Mouse (Mus musculus): Measurements from ENCODE around the gene Cct5.
"Not testable (repeated sequence)": the region's sequence is repeated elsewhere in the genome, so short reads cannot be mapped to it uniquely, and the experiment has no call there.

The Cct5 gene

GRCm38 (mm10) chr15:31599834-31600233, 1.8 kb downstream of the Cct5 start:
- no peak for DNase-seq

GRCm38 (mm10) chr15:31595651-31596050, 6.0 kb downstream of the Cct5 start:
- DNase-seq: peak; percentile 45

GRCm38 (mm10) chr15:31594260-31594659, 7.3 kb downstream of the Cct5 start:
- no peak for DNase-seq

GRCm38 (mm10) chr15:31592531-31592930, 9.1 kb downstream of the Cct5 start:
- no peak for DNase-seq

GRCm38 (mm10) chr15:31590176-31590575, 11.4 kb downstream of the Cct5 start:
- DNase-seq: no peak

GRCm38 (mm10) chr15:31588989-31589640, 12.5 kb downstream of the Cct5 start:
- peak; percentile 57 for DNase-seq

- DNase-seq: no peak
These were observed 13.8 kb downstream of the Cct5 start for GRCm38 (mm10) chr15:31587789-31588188.

- DNase-seq: peak; percentile 94
These were observed 15.1 kb downstream of the Cct5 start for GRCm38 (mm10) chr15:31586519-31586918.

GRCm38 (mm10) chr15:31586088-31586487, 15.5 kb downstream of the Cct5 start:
- DNase-seq: no peak

- DNase-seq: no peak
These were observed 16.4 kb downstream of the Cct5 start for GRCm38 (mm10) chr15:31585238-31585637.

GRCm38 (mm10) chr15:31583304-31584085, 18.1 kb downstream of the Cct5 start:
- no peak for DNase-seq

GRCm38 (mm10) chr15:31581086-31581485, 20.5 kb downstream of the Cct5 start:
- DNase-seq: not testable (repeated sequence)

GRCm38 (mm10) chr15:31576076-31576475, 25.5 kb downstream of the Cct5 start:
- no peak for DNase-seq

GRCm38 (mm10) chr15:31573692-31574091, 27.9 kb downstream of the Cct5 start:
- no peak for DNase-seq

- no peak for DNase-seq
These were observed 28.3 kb downstream of the Cct5 start for GRCm38 (mm10) chr15:31573287-31573686.

- DNase-seq: no peak
These were observed 29.5 kb downstream of the Cct5 start for GRCm38 (mm10) chr15:31571906-31572722.

- no peak for DNase-seq
These were observed 30.6 kb downstream of the Cct5 start for GRCm38 (mm10) chr15:31570959-31571358.

GRCm38 (mm10) chr15:31569325-31570022, 32.1 kb downstream of the Cct5 start:
- peak; percentile 86 for DNase-seq

- peak; percentile 87 for DNase-seq
These were observed 33.0 kb downstream of the Cct5 start for GRCm38 (mm10) chr15:31568581-31568996.

- no peak for DNase-seq
These were observed 34.2 kb downstream of the Cct5 start for GRCm38 (mm10) chr15:31567431-31567830.

GRCm38 (mm10) chr15:31565786-31566185, 35.8 kb downstream of the Cct5 start:
- DNase-seq: no peak

- no peak for DNase-seq
These were observed 36.4 kb downstream of the Cct5 start, which contains the start of gene Cmbl for GRCm38 (mm10) chr15:31565184-31565583. Gene Cmbl, plus strand, starts transcription at chr15:31565389.

Data from kidney, postnatal 10 days (tissue).